Mouse (Mus musculus) ES-E14 (cell line): Measurements from ENCODE around the gene Sox1.

Experiments
- CHD2 ChIP-seq: IDR thresholded peaks from 2 replicates; pipeline ENCODE4 v1.6.1; 2014; ENCODE audit warnings: mild to moderate bottlenecking, low read depth, low read length, inconsistent platforms
- HCFC1 ChIP-seq: IDR thresholded peaks from 2 replicates; pipeline ENCODE4 v1.6.1; 2012; ENCODE audit warnings: low read length, inconsistent platforms, borderline replicate concordance; ENCODE audit not compliant: insufficient read depth
- MAFK ChIP-seq: IDR thresholded peaks from 2 replicates; pipeline ENCODE4 v1.6.1; 2014; ENCODE audit warnings: mild to moderate bottlenecking, low read depth, low read length, inconsistent platforms; ENCODE audit not compliant: insufficient read depth
- ZC3H11A ChIP-seq: IDR thresholded peaks from 2 replicates; pipeline ENCODE4 v1.6.1; 2012; ENCODE audit warnings: low read depth, mild to moderate bottlenecking, inconsistent platforms, low read length, borderline replicate concordance
- ZNF384 ChIP-seq: IDR thresholded peaks from 2 replicates; pipeline ENCODE4 v1.6.1; 2012; ENCODE audit warnings: low read depth, low read length, inconsistent platforms

- TF ChIP-seq MAFK (no peak), HCFC1 (no peak), ZNF384 (no peak), CHD2 (no peak), ZC3H11A (no peak)
Observed at GRCm38 (mm10) chr8:12397346-12397925, 2.3 kb downstream of the Sox1 start.
